Mouse (Mus musculus): Measurements from ENCODE around the gene Pgrmc2. TPM values are rescaled to one million over a fixed set of nuclear protein-coding genes. Genes with fewer than 3 reads are reported as not detected.

Pgrmc2 gene
- polyA plus RNA-seq, 1 experiment from 2014 or later = 28.3 TPM

GRCm38 (mm10) chr3:41101905-41102304 lies 19.1 kb upstream of the Pgrmc2 start:
- no peaks in the 10 kb centered on the region for H3K36me3 ChIP-seq (ENCODE audit: control insufficient read depth, insufficient read depth, low read length)
- no peak overlapping the region for H3K4me2 ChIP-seq
- WGBS = 84% methylated on average over 9 of the region's 9 CpGs
- DNase-seq (ENCODE audit: low spot score) = no peak
- no peak for ATAC-seq (replicated peaks; ENCODE audit: low FRiP score)
- no peaks in the 10 kb centered on the region for H3K9me3 ChIP-seq (ENCODE audit: control insufficient read depth, low read length)
- no peak overlapping the region for H3K27ac ChIP-seq (ENCODE audit: low read depth, low read length)
- H3K4me3 ChIP-seq (ENCODE audit: low read depth, low read length) = no peak overlapping the region
- no peak overlapping the region for H3K9ac ChIP-seq (ENCODE audit: low read depth, low read length)
- no peaks in the 10 kb centered on the region; the same call in 1 of the 2 replicates for H3K27me3 ChIP-seq (replicated peaks; ENCODE audit: control insufficient read depth, insufficient read depth, low read length)
- no peaks in the 10 kb centered on the region for H3K4me1 ChIP-seq (replicated peaks; ENCODE audit: control insufficient read depth, insufficient read depth, low read length)

- no peak overlapping the region for H3K9ac ChIP-seq (ENCODE audit: low read depth, low read length)
- H3K9me3 ChIP-seq (ENCODE audit: control insufficient read depth, low read length) = no peaks in the 10 kb centered on the region
- H3K27ac ChIP-seq (ENCODE audit: low read depth, low read length) = no peak overlapping the region
- no peaks in the 10 kb centered on the region for H3K4me1 ChIP-seq (replicated peaks; ENCODE audit: control insufficient read depth, insufficient read depth, low read length)
- no peak for DNase-seq (ENCODE audit: low spot score)
- H3K4me2 ChIP-seq = no peak overlapping the region
- H3K4me3 ChIP-seq (ENCODE audit: low read depth, low read length) = no peak overlapping the region
- no peaks in the 10 kb centered on the region for H3K36me3 ChIP-seq (ENCODE audit: control insufficient read depth, insufficient read depth, low read length)
- ATAC-seq (replicated peaks; ENCODE audit: low FRiP score) = no peak
- 43% methylated on average over 2 of the region's 2 CpGs for WGBS
- no peaks in the 10 kb centered on the region for H3K27me3 ChIP-seq (replicated peaks; ENCODE audit: control insufficient read depth, insufficient read depth, low read length)
These were observed 17.3 kb upstream of the Pgrmc2 start for GRCm38 (mm10) chr3:41100157-41100556.

- Histone ChIP-seq H3K4me1 (replicated peaks; ENCODE audit: control insufficient read depth, insufficient read depth, low read length) (no peaks in the 10 kb centered on the region), H3K4me3 (ENCODE audit: low read depth, low read length) (no peak overlapping the region), H3K9me3 (ENCODE audit: control insufficient read depth, low read length) (no peaks in the 10 kb centered on the region), H3K27ac (ENCODE audit: low read depth, low read length) (no peak overlapping the region), H3K9ac (ENCODE audit: low read depth, low read length) (no peak overlapping the region), H3K4me2 (no peak overlapping the region), H3K36me3 (ENCODE audit: control insufficient read depth, insufficient read depth, low read length) (no peaks in the 10 kb centered on the region), H3K27me3 (replicated peaks; ENCODE audit: control insufficient read depth, insufficient read depth, low read length) (no peaks in the 10 kb centered on the region)
- DNase-seq (ENCODE audit: low spot score) (no peak), ATAC-seq (replicated peaks; ENCODE audit: low FRiP score) (no peak)
- WGBS = 56% methylated on average over 1 of the region's 1 CpGs
These were observed 16.8 kb upstream of the Pgrmc2 start for GRCm38 (mm10) chr3:41099672-41100071.

GRCm38 (mm10) chr3:41093210-41093609 lies 10.4 kb upstream of the Pgrmc2 start:
- ATAC-seq (replicated peaks; ENCODE audit: low FRiP score) = no peak
- H3K36me3 ChIP-seq (ENCODE audit: control insufficient read depth, insufficient read depth, low read length) = no peaks in the 10 kb centered on the region

GRCm38 (mm10) chr3:41092311-41092710 lies 9.5 kb upstream of the Pgrmc2 start:
- Histone ChIP-seq H3K9ac (ENCODE audit: low read depth, low read length) (no peak overlapping the region), H3K27ac (ENCODE audit: low read depth, low read length) (no peak overlapping the region), H3K4me3 (ENCODE audit: low read depth, low read length) (no peak overlapping the region), H3K4me1 (replicated peaks; ENCODE audit: control insufficient read depth, insufficient read depth, low read length) (no peaks in the 10 kb centered on the region), H3K9me3 (ENCODE audit: control insufficient read depth, low read length) (no peaks in the 10 kb centered on the region), H3K4me2 (no peak overlapping the region), H3K36me3 (ENCODE audit: control insufficient read depth, insufficient read depth, low read length) (no peaks in the 10 kb centered on the region), H3K27me3 (replicated peaks; ENCODE audit: control insufficient read depth, insufficient read depth, low read length) (no peaks in the 10 kb centered on the region)
- 67% methylated on average over 4 of the region's 4 CpGs for WGBS
- no peak for DNase-seq (ENCODE audit: low spot score)
- ATAC-seq (replicated peaks; ENCODE audit: low FRiP score) = no peak

More at GRCm38 (mm10) chr3:41093210-41093609, 10.4 kb upstream of the Pgrmc2 start:
- Histone ChIP-seq H3K4me1 (replicated peaks; ENCODE audit: control insufficient read depth, insufficient read depth, low read length) (no peaks in the 10 kb centered on the region), H3K9ac (ENCODE audit: low read depth, low read length) (no peak overlapping the region), H3K4me3 (ENCODE audit: low read depth, low read length) (no peak overlapping the region), H3K27ac (ENCODE audit: low read depth, low read length) (no peak overlapping the region), H3K27me3 (replicated peaks; ENCODE audit: control insufficient read depth, insufficient read depth, low read length) (no peaks in the 10 kb centered on the region), H3K9me3 (ENCODE audit: control insufficient read depth, low read length) (no peaks in the 10 kb centered on the region), H3K4me2 (no peak overlapping the region)
- 87% methylated on average over 2 of the region's 2 CpGs for whole genome bisulfite sequencing
- DNase-seq (ENCODE audit: low spot score) = no peak

- ATAC-seq (replicated peaks; ENCODE audit: low FRiP score) = no peak
These were observed 8.0 kb upstream of the Pgrmc2 start for GRCm38 (mm10) chr3:41090839-41091238.

GRCm38 (mm10) chr3:41087071-41087470 lies 4.2 kb upstream of the Pgrmc2 start:
- no peaks in the 10 kb centered on the region for H3K4me1 ChIP-seq (replicated peaks; ENCODE audit: control insufficient read depth, insufficient read depth, low read length)
- DNase-seq (ENCODE audit: low spot score) = no peak
- no peak for ATAC-seq (replicated peaks; ENCODE audit: low FRiP score)

More at GRCm38 (mm10) chr3:41090839-41091238, 8.0 kb upstream of the Pgrmc2 start:
- no peak for DNase-seq (ENCODE audit: low spot score)
- H3K4me3 ChIP-seq (ENCODE audit: low read depth, low read length) = no peak overlapping the region
- H3K4me2 ChIP-seq = no peak overlapping the region
- no peak overlapping the region for H3K27ac ChIP-seq (ENCODE audit: low read depth, low read length)
- no peaks in the 10 kb centered on the region for H3K4me1 ChIP-seq (replicated peaks; ENCODE audit: control insufficient read depth, insufficient read depth, low read length)
- WGBS = 47% methylated on average over 2 of the region's 2 CpGs
- H3K9me3 ChIP-seq (ENCODE audit: control insufficient read depth, low read length) = no peaks in the 10 kb centered on the region
- H3K27me3 ChIP-seq (replicated peaks; ENCODE audit: control insufficient read depth, insufficient read depth, low read length) = no peaks in the 10 kb centered on the region
- no peaks in the 10 kb centered on the region for H3K36me3 ChIP-seq (ENCODE audit: control insufficient read depth, insufficient read depth, low read length)
- no peak overlapping the region for H3K9ac ChIP-seq (ENCODE audit: low read depth, low read length)

GRCm38 (mm10) chr3:41084421-41084820 lies 1.6 kb upstream of the Pgrmc2 start:
- peaks cover 8% of the 10 kb centered on the region; the same call in 1 of the 2 replicates for H3K4me1 ChIP-seq (replicated peaks; ENCODE audit: control insufficient read depth, insufficient read depth, low read length)
- DNase-seq (ENCODE audit: low spot score) (no peak), ATAC-seq (replicated peaks; ENCODE audit: low FRiP score) (no peak)
- H3K27ac ChIP-seq (ENCODE audit: low read depth, low read length) = no peak overlapping the region
- 85% methylated on average over 5 of the region's 5 CpGs for WGBS
- peak overlapping the region; percentile 87 for H3K4me2 ChIP-seq
- H3K27me3 ChIP-seq (replicated peaks; ENCODE audit: control insufficient read depth, insufficient read depth, low read length) = no peaks in the 10 kb centered on the region
- no peaks in the 10 kb centered on the region for H3K9me3 ChIP-seq (ENCODE audit: control insufficient read depth, low read length)
- no peaks in the 10 kb centered on the region for H3K36me3 ChIP-seq (ENCODE audit: control insufficient read depth, insufficient read depth, low read length)
- no peak overlapping the region for H3K9ac ChIP-seq (ENCODE audit: low read depth, low read length)
- H3K4me3 ChIP-seq (ENCODE audit: low read depth, low read length) = peak overlapping the region; percentile 69; the same call in 1 of the 2 replicates

More at GRCm38 (mm10) chr3:41087071-41087470, 4.2 kb upstream of the Pgrmc2 start:
- Histone ChIP-seq H3K9me3 (ENCODE audit: control insufficient read depth, low read length) (no peaks in the 10 kb centered on the region), H3K36me3 (ENCODE audit: control insufficient read depth, insufficient read depth, low read length) (no peaks in the 10 kb centered on the region), H3K4me2 (no peak overlapping the region), H3K9ac (ENCODE audit: low read depth, low read length) (no peak overlapping the region), H3K4me3 (ENCODE audit: low read depth, low read length) (no peak overlapping the region), H3K27me3 (replicated peaks; ENCODE audit: control insufficient read depth, insufficient read depth, low read length) (no peaks in the 10 kb centered on the region), H3K27ac (ENCODE audit: low read depth, low read length) (no peak overlapping the region)

GRCm38 (mm10) chr3:41083790-41084112 lies 905 bp upstream of the Pgrmc2 start:
- Histone ChIP-seq H3K9me3 (ENCODE audit: control insufficient read depth, low read length) (no peaks in the 10 kb centered on the region), H3K4me3 (ENCODE audit: low read depth, low read length) (peak overlapping the region; percentile 69), H3K27ac (ENCODE audit: low read depth, low read length) (peak overlapping the region; percentile 89), H3K36me3 (ENCODE audit: control insufficient read depth, insufficient read depth, low read length) (no peaks in the 10 kb centered on the region), H3K4me1 (replicated peaks; ENCODE audit: control insufficient read depth, insufficient read depth, low read length) (peaks cover 8% of the 10 kb centered on the region; the same call in 1 of the 2 replicates), H3K4me2 (peak overlapping the region; percentile 87), H3K27me3 (replicated peaks; ENCODE audit: control insufficient read depth, insufficient read depth, low read length) (no peaks in the 10 kb centered on the region), H3K9ac (ENCODE audit: low read depth, low read length) (peak overlapping the region; percentile 91)
- ATAC-seq (replicated peaks; ENCODE audit: low FRiP score) = peak; percentile 33
- 3% methylated on average over 6 of the region's 6 CpGs for WGBS
- no peak for DNase-seq (ENCODE audit: low spot score)

Measured in liver, embryonic 11.5 days (tissue).